Mouse (Mus musculus): Measurements from ENCODE around the gene Rbm42.

The Rbm42 gene

GRCm38 (mm10) chr7:30615049-30615760, 34.9 kb downstream of the Rbm42 start:
- no peak for DNase-seq

DNA sequence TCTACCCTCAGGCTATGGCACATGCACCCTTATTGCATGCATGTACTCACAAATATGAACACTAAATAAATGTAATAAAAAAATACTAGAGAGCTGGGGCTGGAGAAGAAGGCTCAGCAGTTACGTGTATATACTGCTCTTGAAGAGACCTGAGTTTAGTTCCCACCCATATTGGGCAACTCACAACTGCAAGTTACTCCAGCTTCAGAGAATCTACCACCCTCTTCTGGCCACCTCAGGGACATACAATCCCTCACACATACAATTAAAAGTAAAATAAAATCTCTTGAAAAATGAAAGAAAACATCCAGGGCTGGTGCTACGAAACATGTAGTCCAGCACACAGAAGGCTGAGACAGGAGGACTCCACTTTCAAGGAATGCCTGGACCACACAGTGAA, 35.7 kb downstream of the Rbm42 start:
- no peak for DNase-seq

DNA sequence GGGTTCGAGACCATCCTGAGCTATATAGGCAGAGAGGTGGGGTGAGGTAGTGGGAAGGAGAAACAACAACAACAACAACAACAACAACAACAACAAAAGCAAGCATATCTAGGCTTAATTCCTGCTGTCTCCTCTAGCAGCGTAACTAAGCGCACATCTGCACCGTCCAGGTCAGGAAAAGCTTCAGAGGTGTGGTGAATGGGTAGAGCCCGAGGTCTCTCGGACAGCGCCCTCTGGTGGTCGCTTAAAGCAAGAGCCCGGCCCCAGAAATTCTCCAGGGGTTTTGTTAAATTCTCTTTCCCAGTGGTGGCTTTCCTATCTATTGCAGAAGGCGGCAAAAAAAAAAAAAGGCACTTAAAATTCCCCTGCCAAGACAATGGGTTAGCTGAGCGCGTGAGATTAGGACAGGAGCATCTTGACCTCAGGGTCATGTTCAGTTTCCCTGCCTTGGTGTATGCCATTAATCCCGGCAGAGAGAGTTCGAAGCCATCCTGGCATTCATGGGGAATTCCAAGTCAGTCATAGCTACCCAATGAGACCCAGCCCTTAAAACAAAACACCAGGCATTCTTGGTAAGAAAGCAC, 36.5 kb downstream of the Rbm42 start:
- peak; percentile 72 for DNase-seq

DNA sequence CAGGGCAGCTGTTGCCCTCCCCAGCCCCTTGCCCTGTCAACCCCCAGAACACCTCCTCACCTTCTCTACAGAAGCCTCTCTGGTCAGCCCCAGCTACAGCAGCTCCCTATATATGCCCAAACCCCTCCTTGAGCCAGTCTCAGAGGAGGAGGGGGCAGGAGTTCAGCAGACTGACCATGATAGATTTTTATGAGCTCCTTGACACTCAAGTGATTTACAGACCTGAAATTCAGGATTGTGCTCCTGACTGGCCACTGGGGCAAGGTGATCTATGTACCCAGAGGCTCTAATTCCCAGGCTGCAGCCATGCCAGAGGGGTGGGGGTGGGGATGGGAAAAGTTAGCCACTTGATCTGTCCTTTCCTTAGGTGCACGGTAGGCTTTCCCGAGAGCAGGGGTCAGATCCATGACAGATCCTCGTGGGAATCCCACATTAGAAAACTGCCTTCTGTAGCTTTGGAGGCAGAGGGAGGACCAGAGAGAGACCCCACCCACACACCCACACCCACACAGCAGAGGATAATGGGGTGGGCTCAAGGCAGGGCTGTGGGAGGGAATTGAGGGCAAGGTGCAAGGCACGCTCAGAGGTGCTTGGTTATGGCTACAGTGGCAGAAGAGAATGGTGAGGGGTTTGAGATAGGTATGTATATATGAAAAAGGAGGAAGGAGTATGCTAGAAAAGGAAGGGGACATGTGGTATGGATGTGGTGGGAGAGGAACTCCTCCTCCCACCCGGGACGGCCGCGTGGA, 37.3 kb downstream of the Rbm42 start, which contains the start of gene Upk1a:
Gene Upk1a, minus strand, starts transcription at position 194 of the 749 bp plus-strand sequence.
- DNase-seq, result no peak

DNA sequence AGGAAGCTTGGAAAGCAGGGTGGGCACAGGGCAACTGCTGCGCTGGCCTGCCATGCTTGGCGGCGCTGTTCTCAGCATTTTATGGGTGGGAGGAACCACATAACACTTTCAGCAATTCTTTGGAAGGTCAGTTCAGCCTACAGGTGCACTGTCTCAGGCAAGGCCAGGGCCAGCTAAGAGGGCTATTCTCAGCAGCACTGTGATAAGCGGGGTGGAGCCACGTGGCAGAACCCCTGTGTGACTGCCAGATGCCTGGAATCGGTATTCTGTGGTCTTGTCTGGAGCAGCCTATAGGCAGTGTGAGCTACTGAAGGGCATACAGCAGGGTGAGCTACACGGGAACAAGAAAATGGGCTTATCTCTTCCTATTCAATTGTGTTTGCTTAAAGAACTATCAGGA, 40.1 kb downstream of the Rbm42 start:
- DNase-seq, result no peak

GRCm38 (mm10) chr7:30608476-30608875, 41.6 kb downstream of the Rbm42 start:
- no peak for DNase-seq

DNA sequence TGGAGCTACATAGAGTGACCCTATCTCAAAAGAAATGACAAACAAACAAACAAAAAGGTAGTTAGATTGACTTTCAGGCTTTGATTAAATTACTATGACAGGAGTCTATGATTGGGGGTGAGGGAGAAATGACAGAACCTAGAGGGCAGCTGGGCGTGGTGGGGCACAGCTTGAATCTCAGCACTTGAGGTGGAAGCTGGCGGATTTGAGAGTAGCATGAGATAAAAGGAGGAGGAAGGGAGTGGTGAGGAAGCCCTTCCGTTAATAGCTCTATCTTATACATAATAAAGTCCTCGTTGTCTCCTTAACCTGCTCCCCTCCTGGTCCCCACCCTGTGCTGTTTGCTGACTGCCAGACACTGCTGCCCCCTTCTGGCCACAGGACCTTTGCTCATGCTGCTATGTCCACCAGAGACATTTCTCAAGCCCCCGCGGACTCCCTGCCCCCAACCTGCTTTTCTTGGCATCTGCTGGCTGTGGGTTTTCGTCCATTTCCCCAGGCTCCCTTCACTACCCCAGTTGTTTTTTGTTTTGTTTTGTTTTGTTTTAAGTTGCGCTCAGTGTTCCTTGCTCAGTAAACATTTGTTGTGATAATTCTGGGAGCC, 42.3 kb downstream of the Rbm42 start:
- peak; percentile 78 for DNase-seq

DNA sequence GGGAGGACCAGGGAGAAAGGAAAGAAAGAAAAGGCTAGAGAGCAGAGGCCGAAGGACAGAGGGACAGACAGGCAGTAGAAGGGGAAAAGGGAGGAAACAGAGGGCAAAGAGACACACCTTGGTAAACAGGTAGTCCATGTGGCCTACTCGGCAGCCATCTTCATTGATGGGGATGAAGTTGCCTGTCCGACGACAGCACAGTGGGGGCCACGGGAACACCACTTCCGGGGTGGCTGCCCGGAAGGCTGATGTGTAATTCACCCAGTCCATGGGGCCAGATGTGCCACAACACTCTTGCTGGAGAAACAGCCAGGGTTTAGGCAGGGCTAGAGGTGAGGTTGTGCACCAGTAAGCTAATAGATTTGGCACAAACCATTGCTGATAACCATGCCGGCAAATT, 45.2 kb downstream of the Rbm42 start:
- DNase-seq, result no peak

- no peak for DNase-seq
Observed at GRCm38 (mm10) chr7:30604424-30604823, 45.7 kb downstream of the Rbm42 start.

DNA sequence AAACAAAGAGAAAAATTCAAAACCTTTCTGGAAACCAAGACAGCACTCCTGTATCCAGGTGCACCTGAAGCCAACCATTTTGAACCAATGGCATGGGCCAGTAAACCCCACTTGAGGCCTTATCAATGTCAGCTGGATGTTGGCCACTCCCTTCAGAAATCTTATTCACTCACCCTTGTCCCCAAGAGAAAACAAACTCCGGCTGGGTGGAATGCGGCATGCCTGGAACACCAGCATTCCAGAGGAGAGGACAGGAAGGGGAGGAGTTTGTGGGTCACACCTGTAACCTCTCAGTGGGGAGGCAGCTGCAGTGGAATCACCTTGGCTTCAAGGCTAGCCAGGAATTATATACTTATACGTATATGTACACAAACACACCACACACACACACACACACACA, 47.5 kb downstream of the Rbm42 start:
- peak; percentile 72 for DNase-seq

- DNase-seq, result peak; percentile 78
Observed at GRCm38 (mm10) chr7:30600651-30601050, 49.5 kb downstream of the Rbm42 start.

DNA sequence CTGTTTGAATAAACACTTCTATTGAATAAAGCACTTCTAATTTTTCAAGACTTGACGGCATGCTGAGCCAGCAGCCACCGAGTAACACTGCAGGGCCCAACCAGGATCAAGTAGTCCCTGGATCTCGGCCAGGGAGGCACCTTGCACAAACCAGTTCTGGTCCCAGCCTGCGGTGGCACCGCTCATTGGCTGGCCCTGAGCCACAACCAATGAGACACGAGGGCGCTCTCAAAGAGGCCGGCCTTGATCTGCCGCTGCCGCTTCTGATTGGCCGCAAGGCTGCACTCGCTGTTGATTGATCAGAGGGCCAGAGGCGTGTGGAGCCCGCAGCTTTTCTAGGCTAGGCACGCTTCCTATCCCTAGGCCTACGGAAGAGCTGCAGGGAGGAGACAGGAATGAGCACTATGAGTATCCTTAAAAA, 50.2 kb downstream of the Rbm42 start:
- peak; percentile 95 for DNase-seq

DNA sequence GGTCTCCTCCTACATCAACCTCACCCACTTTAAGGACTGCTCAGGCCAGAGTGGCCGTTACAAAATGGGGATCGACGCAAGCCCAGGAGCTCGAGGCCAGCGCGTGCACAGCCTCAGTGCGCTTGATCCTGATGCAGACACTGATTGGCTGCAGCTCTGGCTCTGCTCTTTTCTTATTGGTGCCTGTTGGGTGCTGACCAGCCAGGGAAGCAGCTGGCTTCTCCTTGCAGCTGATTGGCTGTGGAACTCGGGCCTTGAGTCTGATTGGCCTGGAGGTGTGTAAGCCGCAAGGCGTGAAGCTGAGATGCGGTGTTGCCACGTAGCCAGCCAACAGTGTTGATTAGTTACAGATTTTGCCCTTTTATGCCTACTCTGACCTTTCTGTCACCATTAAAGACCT, 51.3 kb downstream of the Rbm42 start, which contains the start of gene Zbtb32:
Gene Zbtb32, minus strand, starts transcription at position 124 of the 400 bp plus-strand sequence.
- DNase-seq, result no peak

GRCm38 (mm10) chr7:30596811-30597210, 53.3 kb downstream of the Rbm42 start:
- DNase-seq, result peak; percentile 48

GRCm38 (mm10) chr7:30596093-30596492, 54.0 kb downstream of the Rbm42 start:
- no peak for DNase-seq

- DNase-seq, result no peak
Observed at GRCm38 (mm10) chr7:30594510-30595024, 55.5 kb downstream of the Rbm42 start.

- no peak for DNase-seq
Observed at GRCm38 (mm10) chr7:30593579-30594509, 56.3 kb downstream of the Rbm42 start.

GRCm38 (mm10) chr7:30592772-30593423, 57.2 kb downstream of the Rbm42 start:
- no peak for DNase-seq

DNA sequence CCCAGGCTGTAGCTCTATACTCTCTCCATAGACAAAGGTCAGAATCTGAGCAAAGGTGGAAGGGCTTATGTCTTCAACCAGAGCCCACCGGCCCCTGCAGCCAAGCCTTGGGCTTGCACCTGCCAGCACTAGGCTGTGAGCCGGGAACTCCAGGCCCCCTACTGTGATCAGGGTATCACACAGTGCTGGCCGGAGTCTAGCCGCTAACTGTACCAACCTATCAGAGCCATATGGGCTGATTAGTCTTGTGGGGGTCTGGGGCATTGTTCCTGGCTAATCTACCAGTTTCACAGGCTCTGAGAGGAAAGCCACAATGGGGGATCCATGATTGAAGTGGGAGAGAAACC, 58.5 kb downstream of the Rbm42 start:
- DNase-seq, result no peak
